Mouse (Mus musculus): ENCODE measurements around the gene Gm21905. TPM values are rescaled to one million over a fixed set of nuclear protein-coding genes. Genes with fewer than 3 reads are reported as not detected.
A peak's percentile ranks its signal among the peaks of the same experiment; 100 is the strongest.

Gm21905 gene
- polyA plus RNA-seq (2015; fragmentation: Nextera tagmentation; extraction: Ambion mirVana) = not detected in 2 replicates

DNA sequence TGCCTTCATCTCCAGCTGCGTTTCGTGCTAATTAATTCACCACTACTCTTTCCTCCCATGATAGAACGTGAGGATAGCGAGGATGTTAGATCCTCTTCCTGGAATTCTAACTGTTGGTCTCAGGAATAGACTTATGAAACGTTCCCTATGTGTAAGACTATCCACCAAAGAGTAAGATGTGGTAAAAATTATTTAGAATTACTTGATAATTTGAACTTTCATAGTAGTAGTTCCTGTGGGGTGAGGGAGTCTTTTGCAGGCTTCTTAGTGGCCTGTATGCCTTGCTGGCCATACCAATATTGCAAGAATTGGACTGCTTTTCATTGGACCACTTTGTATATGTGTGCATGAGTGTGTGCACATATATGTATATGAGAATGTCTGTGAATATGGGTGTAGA is at the start of gene Gm21905:
Gene Gm21905, minus strand, starts transcription at position 101 of the 400 bp plus-strand sequence.
- no peak within 1 kb of the TSS for H3K4me2 ChIP-seq
- 85% methylated on average over 5 of the region's 5 CpGs for WGBS
- no peak within 1 kb of the TSS for H3K4me3 ChIP-seq

DNA sequence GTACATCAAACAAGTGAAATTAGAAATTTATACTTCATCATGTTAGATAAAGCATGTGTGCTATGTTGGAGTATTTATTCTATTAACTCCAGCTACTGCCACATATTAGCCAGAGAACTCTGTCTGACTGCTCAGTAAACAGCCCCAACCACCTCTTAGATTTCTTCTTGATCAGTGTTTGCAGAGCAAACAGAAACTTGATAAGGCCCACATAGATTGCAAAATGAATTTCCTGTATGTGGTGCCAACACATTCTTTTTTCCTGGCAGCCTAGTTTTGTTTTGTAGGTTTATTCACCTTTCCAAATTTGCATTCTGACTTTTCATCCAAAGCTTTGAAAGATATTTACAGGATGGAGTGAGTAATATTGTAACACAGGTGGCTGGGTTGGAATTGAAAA is 44.2 kb upstream of the Gm21905 start:
- no peaks in the 10 kb centered on the region for H3K4me1 ChIP-seq (replicated peaks)
- H3K4me2 ChIP-seq = no peak overlapping the region
- H3K27ac ChIP-seq (replicated peaks) = no peak overlapping the region
- ATAC-seq (ENCODE audit: low read depth) = no peak
- no peak overlapping the region for H3K4me3 ChIP-seq
- H3K36me3 ChIP-seq = no peaks in the 10 kb centered on the region
- H3K9ac ChIP-seq = no peak overlapping the region
- no peaks in the 10 kb centered on the region for H3K9me3 ChIP-seq
- no peaks in the 10 kb centered on the region for H3K27me3 ChIP-seq

More for the DNA sequence above, at the start of gene Gm21905:
- H3K4me1 ChIP-seq (replicated peaks) = no peaks in the 10 kb centered on the region
- no peaks in the 10 kb centered on the region for H3K27me3 ChIP-seq
- H3K36me3 ChIP-seq = no peaks in the 10 kb centered on the region
- H3K9ac ChIP-seq = no peak within 1 kb of the TSS
- no peak within 1 kb of the TSS for H3K27ac ChIP-seq (replicated peaks)
- ATAC-seq (ENCODE audit: low read depth) = no peak
- no peaks in the 10 kb centered on the region for H3K9me3 ChIP-seq

DNA sequence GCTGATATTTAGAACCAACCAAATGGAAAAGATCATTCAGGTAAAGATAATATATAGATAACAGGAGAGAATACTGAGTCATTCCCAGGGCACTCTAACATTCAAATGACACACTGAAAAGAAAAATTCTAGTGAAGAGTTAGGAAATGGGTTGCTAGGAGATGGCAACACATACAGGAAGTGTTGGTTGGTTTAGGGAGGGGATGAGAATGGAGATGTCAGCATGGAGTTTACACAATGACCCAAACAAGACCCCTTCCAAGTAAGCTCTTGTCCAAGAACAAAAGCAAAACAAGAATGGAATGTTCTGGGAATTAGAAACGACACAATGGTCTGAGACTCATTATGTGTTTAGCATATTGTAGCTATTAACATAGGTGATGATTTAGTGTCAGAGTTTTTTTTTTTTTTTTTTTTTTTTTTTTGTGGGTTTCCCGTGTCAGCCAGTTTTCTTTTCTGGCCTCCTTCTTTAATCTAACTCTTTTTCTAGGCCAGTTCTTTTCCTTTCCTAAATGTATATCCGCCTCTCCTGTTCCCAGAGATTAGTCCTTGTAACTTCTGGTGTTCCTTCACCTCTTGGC is 35.8 kb upstream of the Gm21905 start:
- 36% methylated on average over 3 of the region's 3 CpGs for WGBS
- ATAC-seq (ENCODE audit: low read depth) = no peak
- H3K4me3 ChIP-seq = no peak overlapping the region
- H3K27me3 ChIP-seq = no peaks in the 10 kb centered on the region
- H3K4me2 ChIP-seq = no peak overlapping the region
- H3K4me1 ChIP-seq (replicated peaks) = no peaks in the 10 kb centered on the region
- H3K9me3 ChIP-seq = no peaks in the 10 kb centered on the region
- H3K36me3 ChIP-seq = no peaks in the 10 kb centered on the region
- no peak overlapping the region for H3K27ac ChIP-seq (replicated peaks)
- no peak overlapping the region for H3K9ac ChIP-seq

DNA sequence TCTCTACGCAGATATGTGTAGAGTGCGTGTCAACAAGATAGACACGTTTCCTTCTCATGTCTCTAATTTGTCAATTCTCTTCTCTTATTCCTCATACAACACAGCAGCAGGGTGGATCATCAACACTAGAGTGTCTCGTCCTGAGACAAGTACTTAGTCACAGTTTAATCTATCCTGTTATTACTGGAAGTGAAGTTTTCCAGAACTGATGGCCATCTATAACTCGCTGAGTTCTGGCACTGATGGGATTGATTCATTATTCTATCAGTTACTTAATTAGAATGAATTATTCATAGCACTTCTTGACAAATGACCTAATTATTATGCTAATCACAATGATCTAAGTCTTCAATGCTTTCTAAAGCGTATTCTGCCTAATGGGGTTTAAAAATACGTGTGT is 23.3 kb upstream of the Gm21905 start:
- Histone ChIP-seq H3K4me1 (replicated peaks) (0 out of 2 replicates have a peak, but pooled peaks cover 3% of the 10 kb centered on the region), H3K27ac (replicated peaks) (no peak overlapping the region), H3K4me3 (no peak overlapping the region), H3K27me3 (no peaks in the 10 kb centered on the region), H3K9me3 (no peaks in the 10 kb centered on the region), H3K36me3 (no peaks in the 10 kb centered on the region), H3K4me2 (no peak overlapping the region), H3K9ac (no peak overlapping the region)
- 45% methylated on average over 7 of the region's 7 CpGs for WGBS
- ATAC-seq (ENCODE audit: low read depth) = peak; percentile 59; the same call in 1 of the 2 replicates

DNA sequence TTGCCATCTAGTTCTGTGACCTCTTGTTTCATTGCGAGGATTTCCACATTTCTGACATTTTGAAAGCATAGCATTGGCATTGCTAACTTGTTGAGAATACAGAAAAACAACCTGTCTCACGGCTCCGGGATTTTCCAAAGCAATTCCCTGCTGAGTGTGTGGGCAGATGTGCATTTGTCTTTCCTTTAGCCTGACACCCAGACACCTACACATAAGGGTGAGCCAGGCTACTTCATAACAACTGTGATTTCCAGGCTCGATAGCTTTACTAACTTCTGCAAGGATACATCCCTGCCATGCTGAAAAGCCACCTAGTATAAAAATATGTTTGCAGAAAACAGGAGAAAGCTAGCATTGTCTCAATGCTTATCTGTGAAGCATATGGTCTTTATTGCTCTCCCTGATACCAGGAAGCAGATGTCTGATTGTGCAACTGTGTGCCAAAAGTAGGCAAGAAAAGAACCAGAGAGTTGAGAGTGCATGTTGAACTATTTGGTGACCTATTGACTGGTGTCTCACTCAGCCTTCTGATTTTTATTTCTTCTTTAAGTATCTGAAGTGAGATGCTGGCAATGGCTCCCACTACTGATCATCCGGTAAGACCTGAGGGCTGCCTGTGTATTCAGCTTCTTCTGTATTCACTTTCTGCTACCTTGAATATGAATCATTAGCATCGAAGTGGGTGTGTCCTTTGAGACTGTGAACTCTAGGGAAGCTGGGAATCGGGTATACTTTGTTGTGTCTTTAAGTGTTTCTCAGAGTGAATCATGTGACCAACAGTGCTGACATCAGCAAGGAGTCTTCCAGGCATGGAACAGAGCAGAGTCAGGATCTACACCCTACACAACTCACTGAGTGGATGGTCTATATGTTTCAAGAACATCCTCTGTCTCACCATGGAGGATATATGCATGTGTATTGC is 15.7 kb upstream of the Gm21905 start:
- H3K27ac ChIP-seq (replicated peaks) = no peak overlapping the region
- no peaks in the 10 kb centered on the region for H3K27me3 ChIP-seq
- no peak overlapping the region for H3K4me2 ChIP-seq
- H3K9ac ChIP-seq = no peak overlapping the region
- no peak overlapping the region for H3K4me3 ChIP-seq
- no peak for ATAC-seq (ENCODE audit: low read depth)
- H3K36me3 ChIP-seq = no peaks in the 10 kb centered on the region
- 82% methylated on average over 7 of the region's 7 CpGs for WGBS
- no peaks in the 10 kb centered on the region for H3K4me1 ChIP-seq (replicated peaks)
- H3K9me3 ChIP-seq = no peaks in the 10 kb centered on the region

DNA sequence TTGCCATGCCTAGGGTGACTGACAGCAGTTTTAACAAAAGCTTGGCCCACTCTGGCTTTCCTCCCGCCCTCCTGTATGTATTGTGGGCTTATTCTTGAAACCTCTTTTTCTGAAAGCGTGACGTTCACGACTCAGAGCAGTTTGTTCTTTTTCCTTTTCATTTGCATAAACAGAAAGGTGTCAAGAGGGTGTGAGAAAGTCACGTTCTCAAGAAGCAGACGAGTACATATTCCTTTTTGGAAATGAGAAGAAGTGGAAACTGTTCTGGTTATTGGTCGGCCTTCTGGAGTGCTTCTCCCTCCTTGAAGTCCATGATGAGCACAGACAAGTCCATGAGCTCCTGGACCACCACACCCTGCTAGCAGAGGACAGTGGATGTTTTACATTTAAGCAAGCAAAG is 9.3 kb upstream of the Gm21905 start:
- Histone ChIP-seq H3K9me3 (no peaks in the 10 kb centered on the region), H3K9ac (no peak overlapping the region), H3K4me3 (no peak overlapping the region), H3K36me3 (no peaks in the 10 kb centered on the region), H3K4me2 (no peak overlapping the region), H3K27ac (replicated peaks) (no peak overlapping the region), H3K4me1 (replicated peaks) (no peaks in the 10 kb centered on the region), H3K27me3 (no peaks in the 10 kb centered on the region)
- no peak for ATAC-seq (ENCODE audit: low read depth)
- WGBS = 69% methylated on average over 7 of the region's 7 CpGs

DNA sequence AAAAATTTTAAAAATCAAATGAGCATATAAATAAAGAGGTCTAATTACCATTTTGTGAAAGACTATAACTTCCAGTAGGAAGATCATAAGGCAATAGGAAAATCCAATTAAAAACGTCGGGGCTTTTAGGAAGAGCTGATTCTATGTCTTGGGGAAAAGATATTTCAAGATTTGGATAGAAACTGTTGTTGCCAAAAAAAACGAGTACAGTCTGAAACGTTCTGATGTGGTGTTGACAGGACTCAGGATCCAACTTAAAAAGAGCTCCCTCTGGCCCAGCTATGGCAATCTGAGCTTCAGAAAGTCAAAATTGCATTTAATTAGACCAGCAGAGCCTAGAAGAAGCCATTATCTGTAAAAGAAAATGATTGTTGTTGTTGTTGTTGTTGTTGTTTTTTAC is 7.9 kb upstream of the Gm21905 start:
- Histone ChIP-seq H3K9ac (no peak overlapping the region), H3K9me3 (no peaks in the 10 kb centered on the region), H3K27me3 (no peaks in the 10 kb centered on the region), H3K4me3 (no peak overlapping the region), H3K4me1 (replicated peaks) (no peaks in the 10 kb centered on the region), H3K4me2 (no peak overlapping the region), H3K27ac (replicated peaks) (no peak overlapping the region), H3K36me3 (no peaks in the 10 kb centered on the region)
- no peak for ATAC-seq (ENCODE audit: low read depth)
- WGBS = 87% methylated on average over 4 of the region's 4 CpGs

DNA sequence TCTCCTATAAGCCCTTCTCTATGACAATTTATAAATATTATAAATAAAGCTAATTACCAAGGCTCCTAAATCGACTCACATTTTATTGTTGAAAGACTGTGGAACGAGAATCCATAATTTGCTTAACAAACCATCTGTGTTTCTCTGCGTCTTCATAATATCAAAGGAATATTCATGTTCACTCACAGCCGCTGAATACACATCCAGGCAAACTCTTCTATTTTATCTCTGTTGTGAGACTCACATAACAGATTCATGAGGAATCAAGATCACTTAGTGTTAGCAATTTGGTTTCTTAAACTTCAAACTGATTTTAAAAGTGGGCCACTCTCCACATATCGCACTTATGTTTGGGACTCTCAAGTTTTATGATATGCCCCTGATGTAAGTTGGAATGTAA is 1.9 kb upstream of the Gm21905 start:
- Histone ChIP-seq H3K4me1 (replicated peaks) (no peaks in the 10 kb centered on the region), H3K4me2 (no peak overlapping the region), H3K9ac (no peak overlapping the region), H3K36me3 (no peaks in the 10 kb centered on the region), H3K9me3 (no peaks in the 10 kb centered on the region), H3K27me3 (no peaks in the 10 kb centered on the region), H3K4me3 (no peak overlapping the region), H3K27ac (replicated peaks) (no peak overlapping the region)
- no peak for ATAC-seq (ENCODE audit: low read depth)
- WGBS = 92% methylated on average over 5 of the region's 5 CpGs

DNA sequence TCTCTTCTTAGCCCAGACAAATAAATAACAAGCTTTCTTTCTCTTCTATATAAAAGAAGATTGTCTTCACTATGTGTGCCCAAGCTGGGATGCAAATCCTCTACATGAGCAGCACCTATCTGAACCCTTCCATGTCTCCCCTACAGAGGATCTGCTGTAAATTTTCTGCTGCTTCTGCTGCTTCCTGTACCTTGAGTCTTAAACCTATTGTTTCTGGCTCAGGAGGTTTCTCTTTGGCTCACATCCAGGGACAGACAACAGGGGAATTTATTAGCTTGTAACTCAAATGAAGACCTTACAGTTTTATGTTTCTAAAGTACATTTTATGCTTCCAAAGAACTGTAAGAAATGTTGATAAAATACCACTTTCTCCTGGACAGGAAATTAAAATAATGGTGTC is 785 bp upstream of the Gm21905 start:
- no peaks in the 10 kb centered on the region for H3K36me3 ChIP-seq
- H3K9me3 ChIP-seq = no peaks in the 10 kb centered on the region
- H3K27ac ChIP-seq (replicated peaks) = no peak overlapping the region
- H3K27me3 ChIP-seq = no peaks in the 10 kb centered on the region
- no peak for ATAC-seq (ENCODE audit: low read depth)
- H3K9ac ChIP-seq = no peak overlapping the region
- no peaks in the 10 kb centered on the region for H3K4me1 ChIP-seq (replicated peaks)
- H3K4me3 ChIP-seq = no peak overlapping the region
- no peak overlapping the region for H3K4me2 ChIP-seq

DNA sequence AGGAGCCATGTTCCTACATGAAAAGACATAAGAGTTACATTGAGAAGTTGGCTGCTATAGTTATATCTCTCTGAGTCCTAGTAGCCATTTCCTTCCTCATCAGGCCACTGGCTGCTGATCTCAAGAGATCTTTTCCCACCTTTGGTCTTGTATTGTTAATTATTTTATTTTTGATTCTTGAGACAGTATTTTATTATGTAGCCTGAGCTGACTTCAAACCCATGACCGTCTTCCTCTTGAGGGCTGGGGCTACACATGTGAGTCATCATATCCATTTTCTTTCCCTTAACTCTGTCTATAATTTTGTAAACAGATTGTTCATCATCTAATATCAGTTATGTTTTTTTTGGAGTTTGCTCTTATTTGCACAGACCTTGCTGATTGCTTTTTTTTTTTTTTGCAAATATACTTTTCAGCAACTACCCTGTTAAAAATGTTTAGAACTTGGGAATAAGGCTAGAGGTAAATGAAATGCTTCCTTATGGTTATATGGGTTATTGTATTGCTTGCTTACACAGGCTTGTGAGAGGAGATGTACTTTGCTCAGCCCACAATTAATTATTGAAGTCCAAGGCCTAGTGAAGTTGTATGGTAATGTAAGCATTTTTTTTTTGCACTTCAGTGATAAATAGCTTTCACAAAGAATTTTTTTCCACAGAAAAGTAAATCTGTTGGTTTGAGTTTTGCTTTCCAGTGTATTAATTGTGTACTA is 2.0 kb downstream of the Gm21905 start:
- H3K9ac ChIP-seq = no peak overlapping the region
- no peak for ATAC-seq (ENCODE audit: low read depth)
- 95% methylated on average over 1 of the region's 1 CpGs for WGBS
- no peaks in the 10 kb centered on the region for H3K27me3 ChIP-seq
- H3K27ac ChIP-seq (replicated peaks) = no peak overlapping the region
- H3K4me1 ChIP-seq (replicated peaks) = no peaks in the 10 kb centered on the region
- H3K4me2 ChIP-seq = no peak overlapping the region
- H3K36me3 ChIP-seq = no peaks in the 10 kb centered on the region
- no peak overlapping the region for H3K4me3 ChIP-seq
- no peaks in the 10 kb centered on the region for H3K9me3 ChIP-seq

DNA sequence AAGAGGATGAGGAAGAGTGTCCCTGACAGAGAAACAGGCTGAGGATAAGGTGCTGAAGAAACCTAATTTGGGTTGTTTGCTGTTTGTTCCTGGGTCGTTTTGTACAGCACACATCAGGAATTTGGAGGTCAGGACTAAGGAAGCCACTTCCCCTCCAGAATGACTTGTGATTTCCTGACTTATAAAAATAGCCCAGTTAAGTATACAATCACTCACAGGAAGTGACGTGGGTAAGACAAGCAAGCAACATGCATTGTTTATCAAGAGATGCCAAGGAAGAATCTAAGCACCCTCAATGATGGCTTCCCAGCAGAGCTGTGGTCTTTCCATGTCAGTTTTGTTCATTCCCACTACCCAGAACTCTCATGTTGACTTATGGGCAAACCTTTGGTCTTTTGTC is 3.0 kb downstream of the Gm21905 start:
- ATAC-seq (ENCODE audit: low read depth) = no peak
- H3K27me3 ChIP-seq = no peaks in the 10 kb centered on the region
- H3K4me2 ChIP-seq = no peak overlapping the region
- no peak overlapping the region for H3K27ac ChIP-seq (replicated peaks)
- H3K9me3 ChIP-seq = no peaks in the 10 kb centered on the region
- H3K4me3 ChIP-seq = no peak overlapping the region
- H3K4me1 ChIP-seq (replicated peaks) = no peaks in the 10 kb centered on the region
- H3K9ac ChIP-seq = no peak overlapping the region
- H3K36me3 ChIP-seq = no peaks in the 10 kb centered on the region
- WGBS = 76% methylated on average over 2 of the region's 2 CpGs

DNA sequence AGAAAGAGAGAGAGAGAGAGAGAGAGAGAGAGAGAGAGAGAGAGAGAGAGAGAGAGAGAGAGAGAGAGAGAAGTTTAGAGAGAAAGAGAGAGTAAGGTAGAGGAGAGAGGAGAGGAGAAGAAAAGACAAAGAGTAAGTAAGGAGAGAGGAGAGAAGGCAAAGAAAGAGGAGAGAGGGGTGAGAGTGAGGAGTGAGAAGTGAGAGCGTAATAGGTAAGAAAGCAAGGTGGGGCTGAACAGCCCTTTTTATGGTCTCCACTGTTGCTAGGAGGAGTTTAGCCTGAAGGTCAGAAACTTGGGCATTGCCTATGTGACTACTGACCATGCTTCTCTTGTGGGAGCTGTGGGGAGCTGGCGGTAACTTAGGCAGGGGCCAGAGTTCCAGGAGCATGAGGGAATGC is 4.9 kb downstream of the Gm21905 start, which contains the start of gene Gm5108:
Gene Gm5108, plus strand, starts transcription at position 301 of the 400 bp plus-strand sequence.
- Histone ChIP-seq H3K27ac (replicated peaks) (no peak within 1 kb of the TSS), H3K4me1 (replicated peaks) (no peaks in the 10 kb centered on the region), H3K9ac (no peak within 1 kb of the TSS), H3K9me3 (no peaks in the 10 kb centered on the region), H3K36me3 (no peaks in the 10 kb centered on the region), H3K4me2 (no peak within 1 kb of the TSS), H3K27me3 (no peaks in the 10 kb centered on the region), H3K4me3 (no peak within 1 kb of the TSS)
- WGBS = 87% methylated on average over 2 of the region's 2 CpGs
- no peak for ATAC-seq (ENCODE audit: low read depth)

All from neural tube, embryonic 13.5 days (tissue).